Mouse (Mus musculus) heart, embryonic 10.5 days (tissue): Measurements from ENCODE around the gene D930048N14Rik. TPM values are rescaled to one million over a fixed set of nuclear protein-coding genes. Genes with fewer than 3 reads are reported as not detected.
A peak's percentile ranks its signal among the peaks of the same experiment; 100 is the strongest.

Experiments used
- DNase-seq: peaks from one replicate; pipeline ENCODE4 v3.0.0-alpha.2; 2017; ENCODE audit warnings: low spot score
- H3K27ac ChIP-seq: fragments of 300-500 bp; sonication (generic); 2 replicates; pipeline ENCODE4 v1.5.1; 2016; ENCODE audit warnings: mild to moderate bottlenecking
- H3K27me3 ChIP-seq: fragments of 300-500 bp; sonication (generic); 2 replicates; pipeline ENCODE4 v1.6.1; 2016; ENCODE audit warnings: mild to moderate bottlenecking; ENCODE audit not compliant: poor library complexity, insufficient read depth, severe bottlenecking
- H3K36me3 ChIP-seq: fragments of 300-500 bp; sonication (generic); 2 replicates; pipeline ENCODE4 v1.6.1; 2016; ENCODE audit warnings: mild to moderate bottlenecking, moderate library complexity
- H3K4me1 ChIP-seq: fragments of 300-500 bp; sonication (generic); 2 replicates; pipeline ENCODE4 v1.6.1; 2016; ENCODE audit warnings: mild to moderate bottlenecking
- H3K4me3 ChIP-seq: fragments of 300-500 bp; sonication (generic); 2 replicates; pipeline ENCODE4 v1.5.1; 2016; ENCODE audit warnings: mild to moderate bottlenecking, moderate library complexity
- H3K9me3 ChIP-seq: fragments of 300-500 bp; sonication (generic); 2 replicates; pipeline ENCODE4 v1.6.1; 2016; ENCODE audit warnings: mild to moderate bottlenecking, moderate library complexity
- WGBS: fragments of 180-500 bp; shearing (Covaris S2); methylation state at CpG from one replicate; pipeline ENCODE4 v1.1.7; 2016; 5-methylcytosine and 5-hydroxymethylcytosine counted together
- polyA plus RNA-seq: library from polyadenylated mRNA; unstranded; fragments of >200 nt; fragmentation: Nextera tagmentation; extraction: Ambion mirVana; gene quantifications from 2 replicates; pipeline ENCODE4 v1.2.1, GENCODE M21; 2016

Gene D930048N14Rik
- polyA plus RNA-seq, 1 experiment from 2014 or later, result 1.6 TPM

DNA sequence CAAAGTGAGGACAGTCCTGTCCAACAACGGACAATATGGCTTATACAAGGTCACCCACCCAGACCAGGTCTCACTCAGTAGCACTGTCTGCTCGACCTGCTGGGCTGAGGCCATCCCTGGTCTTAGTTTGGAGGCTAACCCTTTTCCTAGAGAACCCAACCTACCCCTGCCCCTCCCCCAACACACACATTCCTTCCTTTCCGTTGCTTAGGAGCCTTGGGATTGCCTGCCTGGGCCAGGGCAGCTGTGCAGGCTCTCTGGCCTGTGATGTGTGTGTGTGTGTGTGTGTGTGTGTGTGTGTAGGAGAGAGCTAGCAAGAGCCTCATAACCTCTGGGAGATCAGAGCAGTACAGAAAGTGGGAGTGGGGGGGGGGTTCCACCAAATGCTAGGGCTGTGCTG, 2.2 kb upstream of the D930048N14Rik start:
- Histone ChIP-seq H3K27ac (peak overlapping the region; percentile 13; the same call in 1 of the 2 replicates), H3K36me3 (peaks cover 20% of the 10 kb centered on the region), H3K9me3 (no peaks in the 10 kb centered on the region), H3K27me3 (peaks cover 23% of the 10 kb centered on the region), H3K4me1 (peaks cover 55% of the 10 kb centered on the region), H3K4me3 (peak overlapping the region; percentile 79; the same call in 1 of the 2 replicates)
- WGBS, result 20% methylated on average over 3 of the region's 3 CpGs
- no peak for DNase-seq

DNA sequence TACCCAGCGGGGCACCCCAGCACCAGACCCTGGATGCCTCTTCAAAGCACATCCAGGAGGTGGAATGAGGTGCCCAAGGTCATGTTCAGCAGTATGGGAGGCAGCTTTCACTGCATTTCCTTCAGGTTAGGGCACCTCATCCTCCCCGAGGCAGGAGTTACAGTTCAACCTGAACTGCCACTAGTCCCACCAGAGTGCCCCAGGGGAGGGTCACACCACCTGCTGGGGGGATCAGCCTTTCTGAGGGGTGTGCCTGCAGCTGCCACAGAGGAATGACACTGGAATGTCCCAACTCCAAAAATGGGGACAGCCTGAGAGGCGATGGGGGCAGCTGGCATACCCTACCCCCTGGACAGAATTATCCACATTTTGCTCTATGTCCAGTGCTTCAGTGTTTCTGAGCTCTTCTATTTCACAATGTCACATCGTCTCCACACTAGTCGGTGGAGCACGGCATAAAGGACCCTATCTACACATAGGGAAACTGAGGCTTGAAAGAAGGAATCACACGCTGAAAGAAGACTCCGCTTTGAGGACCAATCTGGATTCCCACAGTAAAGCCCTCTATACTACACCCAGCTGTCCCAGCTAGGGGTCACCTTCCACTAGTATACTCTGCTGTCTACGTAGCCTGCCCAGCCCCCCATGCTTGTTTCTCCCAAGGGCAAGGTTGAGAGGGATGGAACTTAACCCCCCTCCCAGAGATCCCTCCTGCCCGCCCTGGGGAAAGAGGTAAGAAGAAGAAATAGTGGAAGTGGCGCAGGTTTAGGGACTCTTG, 1.5 kb upstream of the D930048N14Rik start:
- H3K27ac ChIP-seq, result peak overlapping the region; percentile 89
- H3K36me3 ChIP-seq, result peaks cover 14% of the 10 kb centered on the region
- no peak for DNase-seq
- H3K9me3 ChIP-seq, result no peaks in the 10 kb centered on the region
- WGBS, result 24% methylated on average over 11 of the region's 11 CpGs
- peak overlapping the region; percentile 79 for H3K4me3 ChIP-seq
- peaks cover 16% of the 10 kb centered on the region; the same call in 1 of the 2 replicates for H3K27me3 ChIP-seq
- H3K4me1 ChIP-seq, result peaks cover 48% of the 10 kb centered on the region

DNA sequence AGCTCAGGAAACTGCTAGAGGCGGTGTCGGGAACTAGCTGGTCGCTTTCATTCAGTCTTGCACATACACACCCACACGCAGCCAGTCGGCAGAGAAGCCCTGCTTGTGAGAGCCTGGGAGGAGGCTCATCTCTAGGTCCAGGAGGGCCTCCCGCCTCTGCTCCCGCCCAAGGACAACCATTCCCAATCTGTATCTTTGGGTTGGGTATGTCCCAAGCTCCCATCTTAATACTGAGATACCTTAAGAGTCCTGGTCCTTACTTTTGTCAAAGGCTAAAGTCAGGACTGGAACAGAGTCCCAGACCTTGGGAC, 910 bp upstream of the D930048N14Rik start:
- peak overlapping the region; percentile 79 for H3K4me3 ChIP-seq
- no peak for DNase-seq
- H3K27me3 ChIP-seq, result peaks cover 11% of the 10 kb centered on the region; the same call in 1 of the 2 replicates
- no peaks in the 10 kb centered on the region for H3K9me3 ChIP-seq
- peaks cover 9% of the 10 kb centered on the region for H3K36me3 ChIP-seq
- peak overlapping the region; percentile 89 for H3K27ac ChIP-seq
- H3K4me1 ChIP-seq, result peaks cover 48% of the 10 kb centered on the region
- 5% methylated on average over 7 of the region's 7 CpGs for WGBS

DNA sequence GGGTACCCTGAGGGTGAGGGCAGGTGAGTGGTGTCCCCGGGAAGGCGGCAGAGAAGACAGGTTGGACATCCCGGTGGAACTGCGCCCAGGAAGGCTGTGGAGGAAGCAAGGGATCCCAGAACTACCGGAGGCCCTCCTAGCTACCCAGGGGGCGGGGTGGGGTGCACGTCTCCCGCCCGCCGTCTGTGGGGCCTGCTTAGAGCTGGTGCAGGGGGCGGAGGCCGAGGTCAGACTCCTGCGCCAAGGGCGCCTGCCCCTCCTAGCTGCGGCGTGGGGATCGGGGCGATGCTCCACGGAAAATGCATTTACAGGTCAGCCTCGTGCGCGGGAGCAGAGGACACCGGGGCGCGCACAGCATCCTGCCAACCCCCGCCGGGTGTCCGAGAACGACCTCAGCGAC, 493 bp upstream of the D930048N14Rik start:
- H3K36me3 ChIP-seq, result peaks cover 5% of the 10 kb centered on the region
- H3K4me1 ChIP-seq, result peaks cover 48% of the 10 kb centered on the region
- H3K4me3 ChIP-seq, result peak overlapping the region; percentile 79
- H3K27me3 ChIP-seq, result peaks cover 7% of the 10 kb centered on the region; the same call in 1 of the 2 replicates
- peak overlapping the region; percentile 89 for H3K27ac ChIP-seq
- no peak for DNase-seq
- WGBS, result under 1% methylated on average over 29 of the region's 30 CpGs
- H3K9me3 ChIP-seq, result no peaks in the 10 kb centered on the region

DNA sequence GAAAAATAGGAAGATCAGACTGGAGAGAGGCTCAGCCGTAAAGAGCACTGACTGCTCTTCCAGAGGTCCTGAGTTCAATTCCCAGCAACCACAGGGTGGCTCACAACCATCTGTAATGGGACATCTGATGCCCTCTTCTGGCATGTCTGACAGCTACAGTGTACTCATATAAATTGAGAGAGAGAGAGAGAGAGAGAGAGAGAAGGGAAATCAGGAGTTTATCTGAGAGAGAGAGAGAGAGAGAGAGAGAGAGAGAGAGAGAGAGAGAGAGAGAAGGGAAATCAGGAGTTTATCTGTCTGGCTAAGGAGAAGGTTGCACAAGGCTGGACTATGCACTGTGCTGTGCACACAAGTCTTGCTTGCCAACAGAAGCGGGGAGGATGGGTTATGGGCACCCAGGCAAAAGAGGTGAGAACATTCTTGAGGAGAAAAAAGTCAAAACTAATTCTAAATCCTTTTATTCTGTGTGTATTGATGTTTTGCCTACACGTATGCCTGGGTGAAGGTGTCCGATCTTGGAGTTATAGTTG, 2.2 kb downstream of the D930048N14Rik start:
- Histone ChIP-seq H3K4me3 (no peak overlapping the region), H3K4me1 (peaks cover 37% of the 10 kb centered on the region), H3K27ac (no peak overlapping the region), H3K27me3 (peaks cover 4% of the 10 kb centered on the region; the same call in 1 of the 2 replicates), H3K36me3 (no peaks in the 10 kb centered on the region; the same call in 1 of the 2 replicates), H3K9me3 (no peaks in the 10 kb centered on the region)
- DNase-seq, result no peak
- 88% methylated on average over 4 of the region's 4 CpGs for WGBS

DNA sequence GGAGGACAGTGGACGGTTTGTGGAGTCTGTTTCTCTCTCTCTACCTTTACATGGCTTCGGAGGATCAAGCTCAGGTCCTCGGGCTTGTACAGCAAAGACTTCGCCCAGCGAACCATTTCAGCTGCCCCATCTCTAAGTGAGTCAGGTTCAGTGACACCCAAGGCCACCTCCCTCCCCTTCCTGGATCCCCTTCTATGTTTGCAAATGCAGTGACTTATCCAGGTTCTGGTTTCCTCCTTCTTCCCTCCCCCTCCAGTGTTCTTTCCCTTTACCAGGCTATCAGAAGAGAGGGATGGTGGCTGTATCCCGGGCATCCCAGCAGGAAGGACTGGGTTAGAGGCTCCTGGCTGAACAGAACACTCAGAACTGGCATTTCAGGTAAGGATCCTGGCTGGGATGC, 3.0 kb downstream of the D930048N14Rik start:
- no peak overlapping the region for H3K4me3 ChIP-seq

DNA sequence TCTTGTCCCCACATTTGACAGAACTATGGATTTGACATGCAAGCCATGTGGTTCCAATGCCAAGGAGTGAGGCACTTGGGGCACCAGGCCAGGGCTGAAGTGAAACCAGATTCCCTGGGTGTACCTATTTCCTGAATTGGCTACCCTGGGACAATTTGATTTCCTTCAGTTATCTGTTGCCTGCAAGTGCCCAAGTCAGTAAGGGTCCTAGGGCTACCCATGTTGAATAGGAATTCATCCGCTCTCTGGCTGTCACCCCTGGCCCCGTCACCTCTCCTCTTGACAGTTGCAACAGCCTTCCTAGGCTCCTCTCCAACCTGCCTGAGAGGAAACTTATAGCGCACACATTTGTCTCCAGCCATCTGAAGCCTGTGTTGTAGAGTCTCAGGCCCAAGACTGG, 4.1 kb downstream of the D930048N14Rik start:
- H3K4me1 ChIP-seq, result peaks cover 21% of the 10 kb centered on the region
- no peak overlapping the region for H3K4me3 ChIP-seq
- H3K9me3 ChIP-seq, result no peaks in the 10 kb centered on the region
- H3K36me3 ChIP-seq, result no peaks in the 10 kb centered on the region; the same call in 1 of the 2 replicates
- H3K27ac ChIP-seq, result no peak overlapping the region
- DNase-seq, result no peak
- 90% methylated on average over 3 of the region's 3 CpGs for WGBS
- peaks cover 4% of the 10 kb centered on the region; the same call in 1 of the 2 replicates for H3K27me3 ChIP-seq

More for the DNA sequence above, 3.0 kb downstream of the D930048N14Rik start:
- peaks cover 31% of the 10 kb centered on the region for H3K4me1 ChIP-seq
- peaks cover 4% of the 10 kb centered on the region; the same call in 1 of the 2 replicates for H3K27me3 ChIP-seq
- WGBS, result 90% methylated on average over 6 of the region's 6 CpGs
- no peak overlapping the region for H3K27ac ChIP-seq
- no peak for DNase-seq
- no peaks in the 10 kb centered on the region for H3K9me3 ChIP-seq
- no peaks in the 10 kb centered on the region; the same call in 1 of the 2 replicates for H3K36me3 ChIP-seq

DNA sequence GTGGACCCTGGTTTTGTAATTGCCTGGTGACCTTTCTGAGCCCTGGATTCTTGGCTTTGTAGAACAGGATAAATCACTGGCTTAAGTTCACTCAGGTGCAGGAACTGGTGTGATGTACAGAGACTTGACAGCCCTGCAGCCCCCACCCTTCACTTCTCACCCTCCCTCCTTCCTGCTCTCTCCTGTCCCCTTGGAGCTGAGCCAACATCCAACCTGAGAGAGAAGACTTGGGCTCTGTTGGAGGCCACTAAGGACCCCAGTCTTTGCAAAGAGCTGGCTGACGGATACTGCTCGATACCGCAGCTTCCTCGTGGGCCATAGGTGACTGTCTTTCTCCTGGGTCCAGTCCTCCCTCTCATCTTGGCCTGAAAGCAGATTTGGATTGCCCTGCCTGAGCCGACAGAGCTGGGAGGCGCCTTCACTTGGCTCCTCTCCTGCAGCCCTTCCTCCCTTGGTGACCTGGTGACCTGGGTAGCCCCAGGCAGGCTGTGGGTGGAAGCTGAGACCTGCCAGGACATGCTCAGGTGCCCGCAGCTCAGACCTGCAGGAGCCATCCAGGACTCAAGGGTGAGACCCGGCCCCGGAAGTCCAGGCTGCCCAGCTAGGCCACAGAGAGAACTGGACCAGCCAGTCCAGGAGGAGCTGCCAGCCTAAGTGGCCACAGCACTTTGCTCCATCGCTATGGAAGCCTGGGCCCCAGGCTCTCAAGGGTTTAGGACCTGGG, 6.2 kb downstream of the D930048N14Rik start:
- Histone ChIP-seq H3K27ac (no peak overlapping the region), H3K4me1 (0 out of 2 replicates have a peak, but pooled peaks cover 7% of the 10 kb centered on the region), H3K9me3 (no peaks in the 10 kb centered on the region), H3K36me3 (no peaks in the 10 kb centered on the region; the same call in 1 of the 2 replicates), H3K4me3 (no peak overlapping the region), H3K27me3 (peaks cover 1% of the 10 kb centered on the region; the same call in 1 of the 2 replicates)
- WGBS, result 80% methylated on average over 10 of the region's 10 CpGs
- no peak for DNase-seq

DNA sequence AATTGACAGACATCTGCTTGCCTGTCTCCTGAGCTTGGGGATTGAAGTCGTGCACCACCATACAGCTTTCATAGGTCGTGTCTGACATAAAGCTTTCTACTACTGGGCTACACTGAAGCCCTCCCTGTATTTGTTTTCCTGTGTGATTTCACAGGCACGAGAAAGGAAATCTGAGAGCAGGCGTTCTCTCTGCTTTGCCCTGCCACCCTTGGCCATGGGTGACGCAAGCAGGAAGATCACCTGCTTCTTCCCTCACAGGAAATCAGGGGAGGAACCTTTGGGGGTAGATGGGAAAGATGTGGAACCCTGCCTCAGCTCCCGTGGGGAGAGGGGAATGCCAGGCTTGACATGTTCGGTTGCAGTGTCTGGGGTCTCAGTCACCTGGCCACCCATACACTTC, 7.5 kb downstream of the D930048N14Rik start:
- WGBS, result 53% methylated on average over 7 of the region's 7 CpGs

DNA sequence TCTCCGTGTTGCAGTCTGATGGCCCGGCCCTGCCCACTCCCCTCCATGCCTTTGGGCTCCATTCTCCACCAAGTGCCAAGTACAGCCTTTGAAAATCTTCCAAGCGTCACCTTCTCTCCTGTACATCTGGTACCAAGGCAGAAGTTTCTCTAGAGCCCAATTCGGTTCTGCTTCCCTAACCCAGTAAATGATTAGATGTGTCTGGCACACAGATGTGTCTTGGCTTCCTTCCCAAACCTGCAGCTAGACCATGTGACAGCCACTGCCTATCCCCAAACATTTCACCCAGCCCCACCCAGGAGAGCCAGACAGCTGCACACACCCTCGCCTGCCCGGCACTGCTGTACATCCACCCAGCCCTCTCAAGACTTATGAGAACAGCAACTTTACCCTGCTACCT, 8.0 kb downstream of the D930048N14Rik start:
- no peak overlapping the region for H3K27ac ChIP-seq
- WGBS, result 78% methylated on average over 6 of the region's 6 CpGs
- no peaks in the 10 kb centered on the region for H3K9me3 ChIP-seq
- no peak overlapping the region for H3K4me3 ChIP-seq
- no peaks in the 10 kb centered on the region for H3K27me3 ChIP-seq
- H3K36me3 ChIP-seq, result no peaks in the 10 kb centered on the region; the same call in 1 of the 2 replicates
- H3K4me1 ChIP-seq, result 0 out of 2 replicates have a peak, but pooled peaks cover 7% of the 10 kb centered on the region
- no peak for DNase-seq

More for the DNA sequence above, 7.5 kb downstream of the D930048N14Rik start:
- H3K27ac ChIP-seq, result no peak overlapping the region
- no peaks in the 10 kb centered on the region; the same call in 1 of the 2 replicates for H3K36me3 ChIP-seq
- no peak for DNase-seq
- H3K9me3 ChIP-seq, result no peaks in the 10 kb centered on the region
- H3K27me3 ChIP-seq, result no peaks in the 10 kb centered on the region
- H3K4me3 ChIP-seq, result no peak overlapping the region
- H3K4me1 ChIP-seq, result 0 out of 2 replicates have a peak, but pooled peaks cover 7% of the 10 kb centered on the region

DNA sequence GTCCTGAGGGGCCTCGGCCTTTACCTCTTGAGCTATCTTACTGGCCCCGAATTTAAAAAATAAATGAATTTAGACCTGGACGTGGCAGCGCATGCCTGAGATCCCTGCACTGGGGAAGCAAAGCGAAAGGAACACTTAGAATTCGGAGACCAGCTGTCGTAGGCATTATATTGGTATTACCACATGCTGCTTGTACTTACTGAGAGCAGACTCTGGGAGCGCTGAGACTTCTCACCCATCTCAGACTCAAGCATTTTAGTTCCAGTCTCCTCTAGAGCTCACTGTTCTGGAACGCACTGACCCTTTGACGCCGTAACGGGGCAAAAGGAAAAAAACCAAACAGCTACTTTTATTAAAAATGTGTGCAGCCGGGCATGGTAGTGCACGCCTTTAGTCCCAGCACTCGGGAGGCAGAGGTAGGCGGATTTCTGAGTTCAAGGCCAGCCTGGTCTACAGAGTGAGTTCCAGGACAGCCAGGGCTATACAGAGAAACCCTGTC, 11.2 kb downstream of the D930048N14Rik start:
- no peak overlapping the region for H3K4me3 ChIP-seq
- WGBS, result 80% methylated on average over 16 of the region's 16 CpGs
- H3K4me1 ChIP-seq, result 0 out of 2 replicates have a peak, but pooled peaks cover 7% of the 10 kb centered on the region
- no peaks in the 10 kb centered on the region for H3K36me3 ChIP-seq
- no peaks in the 10 kb centered on the region for H3K9me3 ChIP-seq
- no peaks in the 10 kb centered on the region for H3K27me3 ChIP-seq
- H3K27ac ChIP-seq, result no peak overlapping the region
- DNase-seq, result no peak

DNA sequence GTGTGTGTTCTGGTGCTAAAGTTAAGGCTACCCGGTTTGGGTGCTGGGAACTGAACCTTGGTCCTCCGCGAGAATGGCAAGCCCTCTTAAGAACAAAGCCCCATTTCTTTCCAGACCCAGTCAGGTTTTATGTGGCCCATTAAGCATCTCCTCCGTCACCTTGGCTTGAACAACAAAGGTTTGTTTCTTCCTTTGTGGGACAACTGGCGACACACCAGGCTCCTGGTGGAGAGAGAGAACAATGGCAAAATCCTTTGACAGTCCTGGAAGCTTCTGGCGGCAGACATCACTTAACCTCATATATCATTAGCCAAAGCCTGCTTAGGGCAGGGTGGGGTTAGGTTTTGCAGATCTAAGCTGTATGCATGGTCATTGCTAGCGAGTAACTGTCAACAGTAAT, 11.9 kb downstream of the D930048N14Rik start:
- Histone ChIP-seq H3K27me3 (no peaks in the 10 kb centered on the region), H3K4me3 (no peak overlapping the region), H3K9me3 (no peaks in the 10 kb centered on the region), H3K27ac (no peak overlapping the region), H3K4me1 (0 out of 2 replicates have a peak, but pooled peaks cover 4% of the 10 kb centered on the region), H3K36me3 (no peaks in the 10 kb centered on the region)
- 87% methylated on average over 7 of the region's 7 CpGs for WGBS
- DNase-seq, result no peak
